Mouse (Mus musculus) lung, adult 10 weeks (tissue): ENCODE measurements around the gene Ptpdc1. TPM values are rescaled to one million over a fixed set of nuclear protein-coding genes. Genes with fewer than 3 reads are reported as not detected.

Source experiments
- polyA plus RNA-seq: library from polyadenylated mRNA; stranded (reverse); fragments of 350-450 nt; fragmentation: Illumina TruSeq; extraction: RNeasy Lipid Tissue Mini Kit (QIAGEN cat#74804); gene quantifications from one replicate; pipeline ENCODE4 v1.2.3, GENCODE M21; 2014; ENCODE audit warnings: low read depth, low replicate concordance; ENCODE audit not compliant: insufficient read depth

Ptpdc1 gene
- polyA plus RNA-seq, result 3.4 TPM

GRCm38 (mm10) chr13:48625433-48626184 is at the start of gene Ptpdc1:
TSS of gene Ptpdc1 (minus strand) at chr13:48625664.

GRCm38 (mm10) chr13:48662431-48663143 is 37.1 kb upstream of the Ptpdc1 start, which contains the start of gene Barx1:
TSS of gene Barx1 (plus strand) at chr13:48662998.

Other genes with a start within 250 kb of the Ptpdc1 start
- 1.1 TPM for gene Zfp169, start 112.2 kb downstream of the Ptpdc1 start, polyA plus RNA-seq
- gene A830005F24Rik, start 112.1 kb downstream of the Ptpdc1 start, polyA plus RNA-seq, result not detected
- not detected for gene Barx1, start 37.3 kb upstream of the Ptpdc1 start, polyA plus RNA-seq
- gene Phf2, start 245.5 kb upstream of the Ptpdc1 start, polyA plus RNA-seq, result 13.1 TPM